Mouse (Mus musculus) kidney, adult 18-20 months (tissue): ENCODE results near the gene Scgb2b3.

Experiments used
- DNase-seq: peaks from one replicate; pipeline ENCODE4 v3.0.0; 2021

The Scgb2b3 gene

DNA sequence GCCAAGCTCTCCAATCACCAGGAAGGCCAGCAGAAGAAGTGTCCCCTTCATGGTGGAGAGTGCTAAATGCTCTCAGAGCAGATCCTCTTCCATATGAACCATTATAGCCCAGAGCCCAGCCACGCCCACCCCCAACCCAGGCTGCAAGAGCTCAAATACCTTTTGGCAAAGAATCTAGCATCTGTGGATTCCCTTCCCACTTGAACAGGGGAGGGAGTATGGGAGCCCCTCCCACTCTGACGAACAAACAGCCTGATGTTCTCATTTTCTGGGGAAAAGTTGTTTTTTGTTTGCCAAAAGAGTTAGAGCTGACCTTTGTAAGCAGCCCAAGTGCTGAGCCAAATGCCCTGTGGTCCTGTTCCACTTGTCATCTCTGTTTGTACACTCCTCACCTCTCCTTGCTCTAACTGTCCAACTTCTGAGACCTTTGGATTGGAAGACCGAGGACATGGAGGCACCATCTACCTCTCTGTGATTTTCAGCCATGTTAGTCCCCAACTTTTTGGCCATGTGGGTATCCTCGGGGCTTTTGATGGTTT is at the start of gene Scgb2b3:
TSS of gene Scgb2b3 (minus strand) at position 51 of the 539 bp plus-strand sequence.
- DNase-seq: no peak

- DNase-seq: no peak
These were observed 13.4 kb upstream of the Scgb2b3 start, which contains the start of gene Scgb1b3 for GRCm38 (mm10) chr7:31375292-31375691. Scgb1b3 (plus strand) TSS chr7:31375592.
